Mouse (Mus musculus) ES-Bruce4 (cell line): ENCODE results near the gene 1700029H14Rik. TPM values are rescaled to one million over a fixed set of nuclear protein-coding genes. Genes with fewer than 3 reads are reported as not detected.

Experiments
- H3K27ac ChIP-seq: 2 replicates; pipeline ENCODE4 v1.5.1; 2012; ENCODE audit warnings: low read length, inconsistent platforms; ENCODE audit not compliant: insufficient read depth
- H3K27me3 ChIP-seq: 2 replicates; pipeline ENCODE4 v1.6.1; 2012; ENCODE audit warnings: mild to moderate bottlenecking, low read length, inconsistent platforms; ENCODE audit not compliant: control insufficient read depth, poor library complexity, insufficient read depth, severe bottlenecking
- H3K36me3 ChIP-seq: 2 replicates; pipeline ENCODE4 v1.6.1; 2012; ENCODE audit warnings: inconsistent platforms, mild to moderate bottlenecking, low read length, moderate library complexity; ENCODE audit not compliant: control insufficient read depth, poor library complexity, insufficient read depth, severe bottlenecking
- H3K4me1 ChIP-seq: one replicate; pipeline ENCODE4 v1.8.1; 2011; ENCODE audit warnings: low read length; ENCODE audit not compliant: control insufficient read depth, insufficient read depth
- H3K4me3 ChIP-seq: 2 replicates; pipeline ENCODE4 v1.5.1; 2011; ENCODE audit warnings: low read depth, mild to moderate bottlenecking, low read length
- H3K9ac ChIP-seq: 2 replicates; pipeline ENCODE4 v1.6.1; 2012; ENCODE audit warnings: low read depth, mild to moderate bottlenecking, inconsistent platforms; ENCODE audit not compliant: poor library complexity, severe bottlenecking
- H3K9me3 ChIP-seq: replicated peaks from 2 replicates; pipeline ENCODE4 v1.6.1; 2012; ENCODE audit warnings: mild to moderate bottlenecking, low read length, inconsistent platforms; ENCODE audit not compliant: control insufficient read depth, poor library complexity, insufficient read depth, severe bottlenecking
- CTCF ChIP-seq: IDR thresholded peaks from one replicate; pipeline ENCODE4 v1.8.1; 2011; ENCODE audit warnings: low read depth, low read length
- EP300 ChIP-seq: IDR thresholded peaks from 2 replicates; pipeline ENCODE4 v1.6.1; 2011; ENCODE audit warnings: low read depth, low read length; ENCODE audit not compliant: insufficient read depth
- POLR2A ChIP-seq: IDR thresholded peaks from one replicate; pipeline ENCODE4 v1.8.1; 2011; ENCODE audit warnings: low read length; ENCODE audit not compliant: insufficient read depth
- polyA plus RNA-seq: library from polyadenylated mRNA; stranded (reverse); fragments of >200 nt; gene quantifications from 2 replicates; pipeline ENCODE4 v1.2.4, GENCODE M21; 2011; ENCODE audit warnings: low read depth; ENCODE audit not compliant: missing spikeins, insufficient read depth, insufficient read length

1700029H14Rik gene
- polyA plus RNA-seq, 1 experiment = not detected

DNA sequence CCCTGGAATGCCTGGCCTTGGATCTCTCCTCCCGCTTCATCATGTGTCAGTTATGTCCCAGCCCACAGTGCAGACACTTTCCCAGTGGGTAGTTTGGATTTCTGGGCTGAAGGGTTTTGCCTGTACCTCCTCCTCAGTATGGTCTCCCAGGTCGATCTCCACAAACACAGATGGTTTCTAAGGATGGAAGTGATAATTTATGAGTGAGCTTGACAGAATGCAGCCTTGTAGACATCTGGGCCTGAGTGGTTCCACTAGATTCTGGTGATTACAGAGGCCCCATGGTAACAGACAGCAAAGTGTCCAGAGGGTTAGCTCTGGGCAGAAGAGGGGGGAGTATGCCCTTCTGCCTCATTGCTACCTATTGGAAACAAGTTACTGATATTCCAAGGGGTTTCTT, 4.7 kb downstream of the 1700029H14Rik start:
- H3K36me3 ChIP-seq = no peaks in the 10 kb centered on the region
- H3K27me3 ChIP-seq = no peaks in the 10 kb centered on the region
- no peak overlapping the region for H3K4me3 ChIP-seq
- H3K27ac ChIP-seq = no peak overlapping the region
- H3K4me1 ChIP-seq = no peaks in the 10 kb centered on the region
- no peak overlapping the region for H3K9ac ChIP-seq
- no peak for TF ChIP-seq CTCF
- no peak for TF ChIP-seq EP300
- no peak for TF ChIP-seq POLR2A
- H3K9me3 ChIP-seq = no peaks in the 10 kb centered on the region

DNA sequence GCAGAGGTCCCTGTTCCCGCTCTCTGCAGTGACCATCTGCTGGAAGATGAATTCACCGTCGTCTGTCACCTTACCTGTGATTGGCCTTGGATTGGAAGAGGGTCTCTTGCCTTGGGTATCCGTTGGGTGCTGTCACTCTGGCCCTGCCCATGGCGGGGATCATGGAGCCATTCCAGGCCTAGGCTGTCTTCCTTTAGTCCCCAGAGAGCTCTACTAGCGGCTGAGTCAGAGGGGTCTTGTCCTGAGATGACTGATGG, 10.8 kb downstream of the 1700029H14Rik start:
- no peaks in the 10 kb centered on the region for H3K36me3 ChIP-seq
- no peak overlapping the region for H3K9ac ChIP-seq
- peaks cover 8% of the 10 kb centered on the region for H3K4me1 ChIP-seq
- no peak overlapping the region for H3K4me3 ChIP-seq
- H3K27me3 ChIP-seq = no peaks in the 10 kb centered on the region
- H3K27ac ChIP-seq = no peak overlapping the region
- H3K9me3 ChIP-seq = no peaks in the 10 kb centered on the region
- TF ChIP-seq POLR2A (no peak), CTCF (no peak), EP300 (no peak)

GRCm38 (mm10) chr8:13550718-13551573, 11.3 kb downstream of the 1700029H14Rik start:
- Histone ChIP-seq H3K4me1 (peaks cover 8% of the 10 kb centered on the region), H3K4me3 (no peak overlapping the region), H3K9me3 (no peaks in the 10 kb centered on the region), H3K27me3 (no peaks in the 10 kb centered on the region), H3K27ac (no peak overlapping the region), H3K36me3 (no peaks in the 10 kb centered on the region), H3K9ac (no peak overlapping the region)
- TF ChIP-seq CTCF = peak; percentile 91
- TF ChIP-seq POLR2A = no peak
- TF ChIP-seq EP300 = no peak

DNA sequence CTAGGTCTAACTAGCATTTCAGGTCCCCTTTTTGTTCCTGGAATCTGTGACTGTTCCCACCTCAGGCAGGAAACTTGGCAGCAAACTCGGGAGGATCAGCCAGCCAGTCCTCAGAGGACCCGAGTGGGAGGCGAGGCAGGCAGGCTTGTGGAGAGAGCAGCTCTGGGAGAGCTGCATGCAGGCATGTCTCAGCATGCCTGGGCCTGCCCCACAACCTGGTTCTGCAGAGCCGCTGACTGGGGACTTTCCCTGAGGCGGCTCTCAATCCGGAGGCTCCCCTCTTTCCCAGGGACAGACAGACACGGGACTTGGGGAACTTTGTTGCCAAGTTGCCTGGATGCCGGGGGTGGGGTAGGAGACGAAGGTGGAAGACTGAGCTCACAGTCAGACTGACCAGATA, 13.4 kb downstream of the 1700029H14Rik start:
- peak overlapping the region; percentile 78 for H3K27ac ChIP-seq
- TF ChIP-seq POLR2A = no peak
- TF ChIP-seq EP300 = peak; percentile 97
- TF ChIP-seq CTCF = no peak
- peak overlapping the region; percentile 40 for H3K9ac ChIP-seq
- H3K9me3 ChIP-seq = no peaks in the 10 kb centered on the region
- H3K36me3 ChIP-seq = no peaks in the 10 kb centered on the region
- H3K27me3 ChIP-seq = no peaks in the 10 kb centered on the region
- H3K4me3 ChIP-seq = peak overlapping the region; percentile 19; the same call in 1 of the 2 replicates
- H3K4me1 ChIP-seq = peaks cover 8% of the 10 kb centered on the region

GRCm38 (mm10) chr8:13548235-13548634, 14.0 kb downstream of the 1700029H14Rik start:
- Histone ChIP-seq H3K4me1 (peaks cover 8% of the 10 kb centered on the region), H3K9me3 (no peaks in the 10 kb centered on the region), H3K4me3 (no peak overlapping the region), H3K27ac (no peak overlapping the region), H3K9ac (peak overlapping the region; percentile 40), H3K36me3 (no peaks in the 10 kb centered on the region), H3K27me3 (no peaks in the 10 kb centered on the region)
- peak; percentile 72 for TF ChIP-seq CTCF
- TF ChIP-seq POLR2A = no peak
- 0 out of 2 replicates have a peak, but pooled peaks have one; percentile 31 for TF ChIP-seq EP300

DNA sequence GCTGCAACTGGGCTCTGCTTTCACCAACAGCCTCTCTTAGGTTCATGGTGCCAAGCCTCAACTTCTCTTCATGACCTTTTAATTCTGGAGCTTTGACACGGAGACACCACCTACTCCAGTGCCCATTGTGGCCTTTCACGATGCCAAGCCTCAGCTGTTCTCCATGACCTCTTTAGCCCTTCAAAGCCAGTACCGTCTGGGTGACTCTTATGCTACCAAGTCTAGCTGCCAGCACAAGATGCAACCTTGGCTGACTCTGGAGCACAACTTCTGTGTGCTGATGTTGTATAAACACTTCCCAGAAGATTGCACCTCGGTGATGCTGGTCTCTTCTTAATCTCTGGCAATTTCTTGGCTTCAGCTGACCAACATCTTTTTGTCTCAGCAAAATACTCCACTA, 15.8 kb downstream of the 1700029H14Rik start:
- peaks cover 8% of the 10 kb centered on the region for H3K4me1 ChIP-seq
- H3K9ac ChIP-seq = no peak overlapping the region
- no peaks in the 10 kb centered on the region for H3K9me3 ChIP-seq
- TF ChIP-seq EP300 (no peak), POLR2A (no peak), CTCF (no peak)
- H3K27ac ChIP-seq = no peak overlapping the region
- H3K36me3 ChIP-seq = no peaks in the 10 kb centered on the region
- H3K4me3 ChIP-seq = no peak overlapping the region
- H3K27me3 ChIP-seq = no peaks in the 10 kb centered on the region
